Mouse (Mus musculus) erythroid progenitor cell, adult 5-6 weeks (primary cell): ENCODE data around the gene Tsku. TPM values are rescaled to one million over a fixed set of nuclear protein-coding genes. Genes with fewer than 3 reads are reported as not detected.

Source experiments
- total RNA-seq, 2 experiments: library from RNA; stranded (forward) in 1 of 2; stranded (reverse) in 1 of 2; fragments of 150-400 nt in 1 of 2; fragments of 186-747, 209-891 nt in 1 of 2; gene quantifications; 2 replicates each; pipeline versions ENCODE4 v1.2.3 to v1.2.4; 2015 to 2017; ENCODE audit warnings: low replicate concordance in 2 of 2

Gene Tsku
- total RNA-seq, 2 experiments from 2014 or later: not detected

Other genes with a start within 250 kb of the Tsku start
- 3.4 and 5.4 TPM in 2 replicates for gene Myo7a, start 241.8 kb downstream of the Tsku start, total RNA-seq (2015; ENCODE audit: low replicate concordance)
- gene Myo7a, start 241.8 kb downstream of the Tsku start, total RNA-seq (2017; ENCODE audit: low replicate concordance): 5.1 and 5.8 TPM in 2 replicates
- gene Omp, start 215.8 kb downstream of the Tsku start, total RNA-seq (2015; ENCODE audit: low replicate concordance): 4.0 and 4.6 TPM in 2 replicates
- 15.4 and 17.2 TPM in 2 replicates for gene Omp, start 215.8 kb downstream of the Tsku start, total RNA-seq (2017; ENCODE audit: low replicate concordance)
- gene Capn5, start 183.1 kb downstream of the Tsku start, total RNA-seq (2015; ENCODE audit: low replicate concordance): 46.5 and 52.4 TPM in 2 replicates
- gene Capn5, start 183.1 kb downstream of the Tsku start, total RNA-seq (2017; ENCODE audit: low replicate concordance): 51.3 and 72.5 TPM in 2 replicates
- gene B3gnt6, start 161.8 kb downstream of the Tsku start, total RNA-seq (2015; ENCODE audit: low replicate concordance): 1.1 TPM in 1 of 2 replicates, not detected in the other
- not detected in 2 replicates for gene B3gnt6, start 161.8 kb downstream of the Tsku start, total RNA-seq (2017; ENCODE audit: low replicate concordance)
- 21.3 and 36.9 TPM in 2 replicates for gene Acer3, start 40.1 kb downstream of the Tsku start, total RNA-seq (2015; ENCODE audit: low replicate concordance)
- 31.0 and 68.0 TPM in 2 replicates for gene Acer3, start 40.1 kb downstream of the Tsku start, total RNA-seq (2017; ENCODE audit: low replicate concordance)
- gene Gucy2d, start 79.1 kb upstream of the Tsku start, total RNA-seq (2015; ENCODE audit: low replicate concordance): not detected in 2 replicates
- gene Gucy2d, start 79.1 kb upstream of the Tsku start, total RNA-seq (2017; ENCODE audit: low replicate concordance): not detected in 2 replicates
- gene Lrrc32, start 128.0 kb upstream of the Tsku start, total RNA-seq (2015; ENCODE audit: low replicate concordance): 1.1 TPM in 1 of 2 replicates, not detected in the other
- 0.51 TPM in 1 of 2 replicates, not detected in the other for gene Lrrc32, start 128.0 kb upstream of the Tsku start, total RNA-seq (2017; ENCODE audit: low replicate concordance)